Mouse (Mus musculus) gastrocnemius, adult 2 months (tissue): Measurements from ENCODE around the gene Cmpk1. TPM values are rescaled to one million over a fixed set of nuclear protein-coding genes. Genes with fewer than 3 reads are reported as not detected.

ENCODE experiments used
- DNase-seq: peaks from one replicate; pipeline ENCODE4 v3.0.0; 2022
- H3K27ac ChIP-seq: fragments of 200-600 bp; 2 replicates; pipeline ENCODE4 v1.8.1; 2022; ENCODE audit warnings: mild to moderate bottlenecking
- H3K4me3 ChIP-seq: fragments of 200-600 bp; 2 replicates; pipeline ENCODE4 v1.8.1; 2022; ENCODE audit warnings: mild to moderate bottlenecking, moderate library complexity
- CTCF ChIP-seq: fragments of 200-600 bp; IDR thresholded peaks from 2 replicates; pipeline ENCODE4 v1.8.1; 2022; ENCODE audit warnings: antibody characterized with exemption, mild to moderate bottlenecking, moderate library complexity
- intact Hi-C: fragments of 180-260 bp; cut with DNase I; formaldehyde crosslinking; loops from one replicate; pipeline ENCODE4 v1.15.1; 2025
- long read RNA-seq, 2 experiments: library from polyadenylated mRNA; stranded (forward); transcript quantifications; one replicate each; pipeline ENCODE4 v2.0.0; 2021
- total RNA-seq, 2 experiments: library from RNA; stranded (reverse); gene quantifications; 2 replicates each; pipeline ENCODE4 v1.2.3; 2021

Gene Cmpk1
- 10 to 100 TPM; 18.3 to 24.0 TPM for total RNA-seq
- long read RNA-seq, experiment 1, transcript Cmpk1-201 (6 exons, 3,170 nt), result major isoform, 29 of 34 reads
- long read RNA-seq, experiment 1, partial matches to known transcripts, result 4 of 34 reads
- long read RNA-seq, experiment 1, other reads (novel, unspliced or antisense), result 1 of 34 reads
- long read RNA-seq, experiment 2, transcript Cmpk1-201 (6 exons, 3,170 nt), result major isoform, 52 of 54 reads
- long read RNA-seq, experiment 2, partial matches to known transcripts, result 1 of 54 reads
- long read RNA-seq, experiment 2, other reads (novel, unspliced or antisense), result 1 of 54 reads

DNA sequence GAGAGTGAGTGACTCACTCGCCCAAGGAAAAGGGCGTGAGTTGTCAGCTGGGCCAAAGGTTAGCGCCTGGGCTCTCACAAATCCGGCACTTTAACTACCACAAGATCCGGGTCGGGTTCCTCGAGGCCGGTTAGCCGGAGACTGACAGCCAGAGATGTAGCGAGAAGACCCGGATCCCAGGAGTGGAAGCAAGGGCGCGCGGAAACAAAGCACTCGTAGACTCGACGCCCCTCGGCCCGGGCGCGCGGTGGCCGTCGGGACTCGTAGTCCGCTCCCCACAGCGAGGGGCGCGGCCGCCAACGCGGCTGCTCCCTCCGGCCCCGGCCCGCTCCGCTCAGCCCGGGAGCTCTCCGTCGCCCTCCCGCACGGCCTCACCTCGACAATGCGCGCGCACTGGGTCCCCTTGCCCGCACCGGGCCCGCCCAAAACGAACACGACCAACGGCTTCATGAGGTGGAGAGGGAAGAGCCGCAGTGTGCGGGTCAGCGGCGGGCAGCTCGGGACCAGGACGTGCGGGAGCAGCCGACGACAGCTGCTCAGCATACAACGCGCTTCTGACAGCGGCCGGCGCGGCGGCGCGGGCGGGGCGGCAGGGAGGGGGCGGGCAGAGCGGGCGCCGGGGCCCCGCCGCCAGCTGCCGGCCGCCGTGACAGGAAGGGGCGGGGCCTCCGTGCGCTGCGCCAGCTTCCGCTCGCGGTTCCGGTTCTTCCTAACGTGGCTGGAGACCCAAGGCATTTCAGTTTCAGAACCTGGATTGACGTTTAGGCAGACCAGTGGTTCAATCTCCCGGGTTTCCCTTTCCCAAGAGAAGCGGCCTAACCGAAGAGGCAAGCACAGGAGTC is at the start of gene Cmpk1:
Cmpk1 (minus strand) TSS at position 651 of the 842 bp plus-strand sequence.
- peak within 1 kb of the TSS; percentile 98 for H3K4me3 ChIP-seq
- peak; percentile 94 for DNase-seq
- no peak for TF ChIP-seq CTCF
- peak within 1 kb of the TSS; percentile 100 for H3K27ac ChIP-seq
- intact Hi-C loops, result no loop called here

DNA sequence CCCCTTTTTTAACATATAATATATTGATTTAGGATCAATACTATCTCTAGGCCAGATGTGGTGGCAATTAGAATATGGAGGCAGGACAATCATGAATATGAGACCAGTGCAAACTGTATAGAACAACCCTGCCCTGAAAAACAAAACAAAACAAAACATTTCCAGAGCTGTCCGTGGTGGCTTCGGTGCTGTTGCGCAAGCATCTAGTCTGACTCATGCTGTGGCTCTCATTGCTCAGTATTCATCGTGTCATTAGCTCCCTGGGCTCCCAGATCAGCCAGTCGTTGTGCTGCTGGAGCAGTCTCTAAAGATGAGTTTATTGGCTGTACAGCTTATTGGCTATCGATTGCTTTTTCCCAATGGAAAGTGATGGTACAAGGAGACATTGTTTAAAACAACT is 48.0 kb upstream of the Cmpk1 start:
- no peak overlapping the region for H3K4me3 ChIP-seq
- H3K27ac ChIP-seq, result no peak overlapping the region
- intact Hi-C loops, result no loop called here
- DNase-seq, result peak; percentile 36
- no peak for TF ChIP-seq CTCF

DNA sequence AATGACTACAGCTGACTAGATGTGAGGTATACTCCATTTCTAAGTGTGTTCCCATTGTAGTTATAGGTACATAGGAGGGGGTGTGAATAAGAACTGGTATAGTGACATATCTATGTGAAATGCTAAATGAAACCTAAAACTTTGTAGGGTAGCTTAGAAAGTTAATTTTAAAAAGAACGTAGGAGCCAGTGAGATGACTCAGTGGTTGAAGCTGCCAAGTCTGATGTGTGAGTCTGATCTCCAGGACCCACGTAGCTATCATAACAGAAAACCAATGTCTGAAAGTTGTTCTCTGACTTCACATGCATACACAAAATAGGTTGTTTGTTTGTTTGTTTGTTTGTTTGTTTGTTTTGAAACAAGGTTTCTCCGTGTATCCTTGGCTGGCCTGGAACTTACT is 33.0 kb upstream of the Cmpk1 start:
- TF ChIP-seq CTCF, result no peak
- intact Hi-C loops, result no loop called here
- no peak for DNase-seq
- no peak overlapping the region for H3K4me3 ChIP-seq
- H3K27ac ChIP-seq, result no peak overlapping the region

DNA sequence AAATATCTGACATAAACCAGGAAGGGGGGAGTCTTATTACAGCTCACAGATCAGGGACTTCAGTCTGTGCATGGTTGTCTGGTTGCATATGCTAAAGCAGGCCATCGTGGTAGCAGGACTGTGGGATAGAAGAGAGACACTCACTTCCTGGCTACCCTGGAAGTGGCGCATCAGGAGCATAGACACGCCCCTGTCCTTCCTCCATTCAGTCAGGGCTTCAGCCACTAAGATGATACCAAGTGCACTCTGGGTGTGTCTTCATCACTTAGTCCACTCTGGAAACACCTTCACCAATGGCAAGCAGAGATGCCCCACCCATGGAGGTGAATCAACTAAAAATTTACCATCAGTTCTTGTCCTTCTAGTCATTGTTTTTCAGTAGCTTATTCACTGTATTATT is 27.2 kb upstream of the Cmpk1 start:
- intact Hi-C loops, result no loop called here
- DNase-seq, result no peak
- TF ChIP-seq CTCF, result no peak
- H3K27ac ChIP-seq, result no peak overlapping the region
- no peak overlapping the region for H3K4me3 ChIP-seq

DNA sequence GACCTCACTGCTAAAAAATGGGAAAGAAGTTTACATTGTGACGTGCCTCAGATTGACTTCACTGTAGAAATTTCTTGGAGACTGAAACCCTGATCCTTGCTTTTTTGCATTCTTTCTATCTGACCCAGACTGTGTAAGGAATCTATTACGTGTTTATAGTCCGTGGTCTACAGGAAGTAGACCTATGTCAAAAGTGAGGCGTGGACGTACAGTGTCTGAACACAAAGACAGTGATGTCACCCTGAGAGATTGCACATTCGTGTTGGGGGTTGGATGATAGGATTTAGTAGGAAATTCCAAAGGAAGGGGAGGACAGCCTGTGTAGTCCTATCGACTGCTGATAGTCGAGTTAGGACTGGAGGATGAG is 13.4 kb upstream of the Cmpk1 start:
- no peak for DNase-seq
- intact Hi-C loops, result no loop called here
- Histone ChIP-seq H3K27ac (peak overlapping the region; percentile 93; the same call in 1 of the 2 replicates), H3K4me3 (peak overlapping the region; percentile 88)
- no peak for TF ChIP-seq CTCF

DNA sequence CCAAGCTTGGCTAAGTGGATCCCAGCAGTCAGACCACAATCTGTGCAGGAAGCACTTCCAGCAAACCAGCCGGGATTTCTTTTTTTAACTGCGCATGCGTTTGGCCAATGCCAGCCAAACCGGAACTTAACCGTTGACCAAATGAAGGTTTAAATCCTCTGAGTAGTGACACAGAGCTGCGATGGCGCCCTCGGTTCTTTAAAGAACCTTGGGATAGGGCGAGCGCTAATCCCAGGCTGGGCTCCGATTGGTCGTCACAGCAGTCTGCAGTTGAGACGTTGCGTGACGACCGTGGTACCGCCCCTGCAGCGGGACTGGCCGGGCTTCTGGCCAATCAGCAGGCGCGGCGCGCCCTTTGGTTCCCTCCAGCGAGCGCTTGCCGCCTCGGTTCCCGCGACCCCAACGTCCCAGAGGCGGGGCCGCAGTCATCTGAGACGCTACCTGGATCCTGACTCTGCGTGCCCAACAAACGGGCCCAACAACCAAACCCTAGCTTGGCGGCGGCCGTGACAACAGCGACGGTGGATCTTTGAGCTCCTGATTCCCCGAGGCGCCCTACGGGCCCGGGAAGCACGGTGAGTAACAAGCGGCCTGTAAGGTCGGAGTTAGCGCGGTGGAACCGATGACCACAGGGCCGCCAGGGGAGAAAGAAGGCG is 12.9 kb upstream of the Cmpk1 start, which contains the start of gene Stil:
Stil (plus strand) TSS at position 387 of the 656 bp plus-strand sequence.
- intact Hi-C loops, result loop anchor here (5.0 kb wide), 1 partner anchor 87 kb away; the partner anchor contains the start of gene Pdzk1ip1
- H3K4me3 ChIP-seq, result peak within 1 kb of the TSS; percentile 88
- DNase-seq, result peak; percentile 98
- peak within 1 kb of the TSS; percentile 93 for H3K27ac ChIP-seq
- peak; percentile 26; the same call in 1 of the 2 replicates for TF ChIP-seq CTCF

DNA sequence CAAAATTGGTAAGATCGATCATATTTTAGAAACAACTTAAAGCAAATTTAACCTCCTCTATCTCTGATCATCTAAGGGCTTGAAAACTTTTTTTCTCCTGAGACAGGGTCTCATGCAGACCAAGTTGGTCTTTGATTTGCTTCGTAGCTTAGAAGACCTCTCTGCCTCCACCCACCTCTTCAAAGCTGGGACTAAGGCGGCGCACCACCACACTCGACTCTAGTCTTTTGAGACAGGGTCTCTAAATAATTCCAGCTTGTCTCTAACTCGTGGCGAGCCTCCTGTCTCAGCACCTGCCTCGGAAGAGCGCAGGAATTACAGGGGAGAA is 12.4 kb upstream of the Cmpk1 start:
- no peak for TF ChIP-seq CTCF
- peak overlapping the region; percentile 88 for H3K4me3 ChIP-seq
- intact Hi-C loops, result loop anchor here (5.0 kb wide), 1 partner anchor 88 kb away; the partner anchor contains the start of gene Pdzk1ip1
- DNase-seq, result no peak
- peak overlapping the region; percentile 93 for H3K27ac ChIP-seq

DNA sequence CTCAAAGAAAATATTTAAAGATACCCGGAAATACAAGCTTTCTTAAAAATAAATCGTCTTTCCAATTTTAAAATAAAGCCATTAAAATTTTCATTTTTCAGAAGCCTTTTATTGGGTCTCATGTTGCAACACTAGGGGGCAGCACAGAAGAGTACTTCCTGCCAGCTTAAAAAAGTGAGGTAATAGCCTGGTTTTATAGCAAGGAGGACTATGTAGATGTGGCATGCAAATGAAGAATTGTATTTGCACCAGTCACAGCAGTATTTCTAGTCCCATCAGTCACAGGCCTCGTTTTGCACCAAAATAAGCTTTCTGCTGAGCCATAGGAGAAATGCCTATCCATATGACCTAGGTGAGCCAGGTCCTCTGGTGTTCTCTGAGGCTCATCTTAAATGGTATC is 10.0 kb upstream of the Cmpk1 start:
- intact Hi-C loops, result loop anchor here (5.0 kb wide), 1 partner anchor 90 kb away; the partner anchor contains the start of gene Pdzk1ip1
- DNase-seq, result no peak
- Histone ChIP-seq H3K27ac (no peak overlapping the region), H3K4me3 (no peak overlapping the region)
- peak; percentile 76 for TF ChIP-seq CTCF

DNA sequence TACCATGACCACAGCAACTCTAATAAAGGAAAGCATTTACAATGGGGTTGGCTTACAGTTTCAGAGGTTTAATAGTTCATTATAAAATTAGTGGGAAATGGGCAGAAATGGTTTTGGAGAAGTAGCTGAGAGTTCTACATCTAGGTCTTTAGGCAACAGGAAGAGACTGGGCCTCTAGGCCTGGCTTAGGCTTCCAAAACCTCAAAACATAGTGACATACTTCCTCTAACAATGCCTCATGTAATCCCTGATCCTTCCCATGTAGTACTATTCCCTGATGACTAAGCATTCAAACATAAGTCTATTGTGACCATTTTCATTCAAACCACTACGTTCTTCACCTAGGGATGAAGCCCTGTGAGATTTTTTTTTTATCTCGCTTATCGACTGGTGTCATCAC is 7.2 kb upstream of the Cmpk1 start:
- intact Hi-C loops, result no loop called here
- DNase-seq, result no peak
- no peak for TF ChIP-seq CTCF
- Histone ChIP-seq H3K4me3 (no peak overlapping the region), H3K27ac (no peak overlapping the region)

DNA sequence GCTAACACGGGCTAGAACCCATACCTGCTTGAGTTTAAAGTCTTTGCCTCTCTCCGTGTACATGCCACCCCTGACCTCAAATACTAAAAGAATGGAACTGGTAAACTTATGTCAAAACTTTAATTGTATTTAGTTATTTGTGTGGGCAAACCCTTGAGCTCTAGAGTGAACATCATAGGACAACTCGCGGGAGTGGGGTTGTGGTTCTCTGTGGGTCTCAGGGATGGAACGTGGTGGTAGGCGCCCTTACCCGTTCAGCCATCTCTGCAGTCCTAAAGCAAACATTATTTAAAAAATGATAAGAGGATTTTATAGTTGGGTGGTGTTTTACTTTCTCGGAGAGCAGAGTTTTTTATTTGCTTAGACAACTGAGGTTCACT is 840 bp downstream of the Cmpk1 start:
- intact Hi-C loops, result no loop called here
- Histone ChIP-seq H3K27ac (peak overlapping the region; percentile 100), H3K4me3 (peak overlapping the region; percentile 98)
- TF ChIP-seq CTCF, result no peak
- no peak for DNase-seq

DNA sequence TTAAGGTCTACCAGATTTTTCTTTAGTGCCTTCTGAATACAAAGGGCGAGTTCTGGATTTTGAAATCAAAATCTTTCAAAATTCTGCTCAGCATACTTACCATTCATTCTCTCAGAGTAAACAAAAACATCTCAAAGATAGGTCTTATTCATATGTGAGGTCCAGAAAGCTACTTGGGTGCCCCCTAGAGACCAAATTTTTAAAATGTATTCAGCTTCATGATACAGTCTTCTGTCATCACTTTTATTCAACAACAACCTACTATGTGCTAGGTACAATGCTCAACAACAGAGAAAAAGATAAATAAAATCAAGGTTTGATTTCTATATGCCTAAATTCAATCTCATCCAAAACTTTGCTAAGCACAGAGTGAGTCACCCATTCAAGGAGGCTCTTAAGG is 4.0 kb downstream of the Cmpk1 start:
- intact Hi-C loops, result no loop called here
- no peak for DNase-seq
- H3K4me3 ChIP-seq, result no peak overlapping the region

DNA sequence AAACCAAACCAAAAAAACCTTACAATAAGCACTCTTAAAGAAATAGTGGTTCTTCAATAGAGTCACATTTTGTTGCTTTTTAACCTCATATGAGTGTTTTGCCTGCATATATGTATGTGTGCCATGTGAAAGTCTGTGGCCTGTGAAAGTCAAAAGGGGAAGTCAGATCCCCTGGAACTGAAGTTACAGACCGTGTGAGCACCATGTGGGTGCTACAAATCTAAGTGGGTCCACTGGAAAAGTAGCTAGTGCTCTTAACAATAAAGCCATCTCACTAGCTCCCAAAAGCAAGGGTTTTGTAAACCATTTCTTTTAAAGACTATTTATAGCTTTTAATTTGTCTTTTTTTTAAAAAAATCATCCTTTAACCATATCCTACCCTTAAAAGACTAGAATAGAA is 4.4 kb downstream of the Cmpk1 start:
- no peak for DNase-seq
- Histone ChIP-seq H3K4me3 (no peak overlapping the region), H3K27ac (no peak overlapping the region)
- intact Hi-C loops, result no loop called here
- no peak for TF ChIP-seq CTCF

More for the DNA sequence above, 4.0 kb downstream of the Cmpk1 start:
- H3K27ac ChIP-seq, result no peak overlapping the region
- TF ChIP-seq CTCF, result peak; percentile 53
